Mouse (Mus musculus) embryonic facial prominence, embryonic 13.5 days (tissue): ENCODE data around the gene Tmem50a. TPM values are rescaled to one million over a fixed set of nuclear protein-coding genes. Genes with fewer than 3 reads are reported as not detected.
A peak's percentile ranks its signal among the peaks of the same experiment; 100 is the strongest.

Experiments
- ATAC-seq: fragments of 200-750 bp; cut with Nextera tagmentation; 2 replicates; pipeline ENCODE4 v1.8.0; 2017; ENCODE audit warnings: low read depth; ENCODE audit not compliant: insufficient number of reproducible peaks, insufficient read depth, low FRiP score, low TSS enrichment
- H3K27ac ChIP-seq: fragments of 300-500 bp; sonication (generic); 2 replicates; pipeline ENCODE4 v1.5.1; 2015; ENCODE audit warnings: moderate library complexity, mild to moderate bottlenecking, inconsistent platforms
- H3K27me3 ChIP-seq: fragments of 300-500 bp; sonication (generic); 2 replicates; pipeline ENCODE4 v1.6.1; 2015; ENCODE audit warnings: mild to moderate bottlenecking, inconsistent platforms
- H3K36me3 ChIP-seq: fragments of 300-500 bp; sonication (generic); 2 replicates; pipeline ENCODE4 v1.6.1; 2015; ENCODE audit warnings: mild to moderate bottlenecking, inconsistent platforms
- H3K4me1 ChIP-seq: fragments of 300-500 bp; sonication (generic); 2 replicates; pipeline ENCODE4 v1.6.1; 2015; ENCODE audit warnings: inconsistent platforms
- H3K4me2 ChIP-seq: fragments of 300-500 bp; sonication (generic); 2 replicates; pipeline ENCODE4 v1.6.1; 2015; ENCODE audit warnings: moderate library complexity, mild to moderate bottlenecking, inconsistent platforms
- H3K4me3 ChIP-seq: fragments of 300-500 bp; sonication (generic); 2 replicates; pipeline ENCODE4 v1.5.1; 2015; ENCODE audit warnings: mild to moderate bottlenecking, inconsistent platforms
- H3K9ac ChIP-seq: fragments of 300-500 bp; sonication (generic); 2 replicates; pipeline ENCODE4 v1.6.1; 2015; ENCODE audit warnings: mild to moderate bottlenecking, inconsistent platforms
- H3K9me3 ChIP-seq: fragments of 300-500 bp; sonication (generic); 2 replicates; pipeline ENCODE4 v1.6.1; 2016; ENCODE audit warnings: inconsistent platforms
- WGBS: fragments of 180-500 bp; shearing (Covaris S2); methylation state at CpG from one replicate; pipeline ENCODE4 v1.1.7; 2015; ENCODE audit warnings: mixed read lengths; 5-methylcytosine and 5-hydroxymethylcytosine counted together
- polyA plus RNA-seq: library from polyadenylated mRNA; unstranded; fragments of >200 nt; fragmentation: Nextera tagmentation; extraction: Ambion mirVana; gene quantifications from 2 replicates; pipeline ENCODE4 v1.2.1, GENCODE M21; 2015

Gene Tmem50a
- polyA plus RNA-seq, 1 experiment from 2014 or later: 172 TPM

GRCm38 (mm10) chr4:134858494-134858893, 56.3 kb downstream of the Tmem50a start:
- WGBS: 89% methylated on average over 4 of the region's 4 CpGs
- H3K4me3 ChIP-seq: no peak overlapping the region
- H3K9ac ChIP-seq: no peak overlapping the region
- H3K27ac ChIP-seq: no peak overlapping the region
- ATAC-seq: no peak
- peaks cover 9% of the 10 kb centered on the region for H3K27me3 ChIP-seq
- no peak overlapping the region for H3K4me2 ChIP-seq
- peaks cover 19% of the 10 kb centered on the region for H3K4me1 ChIP-seq
- H3K9me3 ChIP-seq: no peaks in the 10 kb centered on the region
- no peaks in the 10 kb centered on the region for H3K36me3 ChIP-seq

- Histone ChIP-seq H3K4me1 (peaks cover 26% of the 10 kb centered on the region), H3K9ac (no peak overlapping the region), H3K4me2 (no peak overlapping the region), H3K36me3 (no peaks in the 10 kb centered on the region), H3K27ac (peak overlapping the region; percentile 81; the same call in 1 of the 2 replicates), H3K27me3 (peaks cover 9% of the 10 kb centered on the region), H3K9me3 (no peaks in the 10 kb centered on the region), H3K4me3 (no peak overlapping the region)
- no peak for ATAC-seq
- WGBS: 21% methylated on average over 5 of the region's 5 CpGs
Measured at GRCm38 (mm10) chr4:134856501-134856900, 58.3 kb downstream of the Tmem50a start.

GRCm38 (mm10) chr4:134856056-134856455, 58.8 kb downstream of the Tmem50a start:
- no peak for ATAC-seq
- H3K4me3 ChIP-seq: no peak overlapping the region
- H3K27me3 ChIP-seq: peaks cover 9% of the 10 kb centered on the region
- no peak overlapping the region for H3K4me2 ChIP-seq
- H3K36me3 ChIP-seq: no peaks in the 10 kb centered on the region
- no peak overlapping the region for H3K9ac ChIP-seq
- peak overlapping the region; percentile 81 for H3K27ac ChIP-seq
- no peaks in the 10 kb centered on the region for H3K9me3 ChIP-seq
- 38% methylated on average over 5 of the region's 5 CpGs for WGBS
- H3K4me1 ChIP-seq: peaks cover 31% of the 10 kb centered on the region

- H3K9me3 ChIP-seq: no peaks in the 10 kb centered on the region
- no peak overlapping the region for H3K9ac ChIP-seq
- no peak for ATAC-seq
- no peak overlapping the region for H3K4me3 ChIP-seq
- 30% methylated on average over 3 of the region's 3 CpGs for WGBS
- peaks cover 37% of the 10 kb centered on the region for H3K4me1 ChIP-seq
- peak overlapping the region; percentile 75; the same call in 1 of the 2 replicates for H3K27ac ChIP-seq
- no peaks in the 10 kb centered on the region for H3K36me3 ChIP-seq
- no peak overlapping the region for H3K4me2 ChIP-seq
- H3K27me3 ChIP-seq: peaks cover 9% of the 10 kb centered on the region
Measured at GRCm38 (mm10) chr4:134855371-134855770, 59.5 kb downstream of the Tmem50a start.

GRCm38 (mm10) chr4:134853637-134854485, 61.0 kb downstream of the Tmem50a start:
- Histone ChIP-seq H3K9me3 (no peaks in the 10 kb centered on the region), H3K27me3 (peaks cover 9% of the 10 kb centered on the region), H3K4me1 (peaks cover 37% of the 10 kb centered on the region), H3K9ac (peak overlapping the region; percentile 68), H3K4me2 (peak overlapping the region; percentile 63), H3K27ac (peak overlapping the region; percentile 83), H3K4me3 (peak overlapping the region; percentile 97), H3K36me3 (no peaks in the 10 kb centered on the region)
- under 1% methylated on average over 86 of the region's 91 CpGs for WGBS
- peak; percentile 86 for ATAC-seq

GRCm38 (mm10) chr4:134853259-134853636, 61.6 kb downstream of the Tmem50a start, which contains the start of gene Maco1:
Gene Maco1, minus strand, starts transcription at chr4:134853345.
- Histone ChIP-seq H3K4me2 (peak within 1 kb of the TSS; percentile 72), H3K27ac (peak within 1 kb of the TSS; percentile 83), H3K27me3 (peaks cover 9% of the 10 kb centered on the region), H3K9ac (peak within 1 kb of the TSS; percentile 96), H3K36me3 (no peaks in the 10 kb centered on the region), H3K4me1 (peaks cover 37% of the 10 kb centered on the region), H3K4me3 (peak within 1 kb of the TSS; percentile 97), H3K9me3 (no peaks in the 10 kb centered on the region)
- WGBS: under 1% methylated on average over 38 of the region's 38 CpGs
- ATAC-seq: peak; percentile 95

GRCm38 (mm10) chr4:134852438-134853255, 62.2 kb downstream of the Tmem50a start:
- 0 out of 2 replicates have a peak, but pooled peaks have one; percentile 7 for ATAC-seq

GRCm38 (mm10) chr4:134851876-134852275, 62.9 kb downstream of the Tmem50a start:
- no peak for ATAC-seq
- Histone ChIP-seq H3K27me3 (peaks cover 9% of the 10 kb centered on the region), H3K9me3 (no peaks in the 10 kb centered on the region), H3K4me3 (peak overlapping the region; percentile 97), H3K27ac (no peak overlapping the region), H3K4me2 (peak overlapping the region; percentile 72), H3K36me3 (no peaks in the 10 kb centered on the region), H3K9ac (peak overlapping the region; percentile 96), H3K4me1 (peaks cover 44% of the 10 kb centered on the region)
- 11% methylated on average over 14 of the region's 14 CpGs for WGBS

More at GRCm38 (mm10) chr4:134852438-134853255, 62.2 kb downstream of the Tmem50a start:
- Histone ChIP-seq H3K4me2 (peak overlapping the region; percentile 72), H3K9me3 (no peaks in the 10 kb centered on the region), H3K9ac (peak overlapping the region; percentile 96), H3K27me3 (peaks cover 9% of the 10 kb centered on the region), H3K4me3 (peak overlapping the region; percentile 97), H3K36me3 (no peaks in the 10 kb centered on the region), H3K4me1 (peaks cover 41% of the 10 kb centered on the region), H3K27ac (peak overlapping the region; percentile 83)
- under 1% methylated on average over 93 of the region's 106 CpGs for WGBS

- H3K9me3 ChIP-seq: no peaks in the 10 kb centered on the region
- H3K4me1 ChIP-seq: peaks cover 44% of the 10 kb centered on the region
- peak overlapping the region; percentile 97 for H3K4me3 ChIP-seq
- WGBS: 39% methylated on average over 2 of the region's 2 CpGs
- no peak for ATAC-seq
- no peaks in the 10 kb centered on the region for H3K36me3 ChIP-seq
- H3K9ac ChIP-seq: peak overlapping the region; percentile 96; the same call in 1 of the 2 replicates
- peaks cover 5% of the 10 kb centered on the region; the same call in 1 of the 2 replicates for H3K27me3 ChIP-seq
- H3K4me2 ChIP-seq: peak overlapping the region; percentile 72
- H3K27ac ChIP-seq: no peak overlapping the region
Measured at GRCm38 (mm10) chr4:134851236-134851635, 63.6 kb downstream of the Tmem50a start.

GRCm38 (mm10) chr4:134850551-134850950, 64.3 kb downstream of the Tmem50a start:
- H3K9me3 ChIP-seq: no peaks in the 10 kb centered on the region
- H3K27ac ChIP-seq: no peak overlapping the region
- no peak overlapping the region for H3K9ac ChIP-seq
- no peak overlapping the region for H3K4me3 ChIP-seq
- WGBS: 58% methylated on average over 4 of the region's 4 CpGs
- H3K36me3 ChIP-seq: no peaks in the 10 kb centered on the region
- no peak for ATAC-seq
- H3K4me2 ChIP-seq: peak overlapping the region; percentile 72
- H3K4me1 ChIP-seq: peaks cover 42% of the 10 kb centered on the region
- H3K27me3 ChIP-seq: no peaks in the 10 kb centered on the region; the same call in 1 of the 2 replicates
